Mouse (Mus musculus): ENCODE measurements at regions not wholly inside any gene's neighbourhood (a gene's known extent, or its start where the extent isn't known, plus 50 kb on each side); places are given as distances from the start of the nearest gene placed in this dataset.

GRCm38 (mm10) chr9:61530263-61531045 is 158.3 kb downstream of the Tle3 start:
- no peak overlapping the region for H3K4me2 ChIP-seq
- no peak overlapping the region for H3K4me3 ChIP-seq
- H3K36me3 ChIP-seq, result no peaks in the 10 kb centered on the region
- H3K9me3 ChIP-seq, result no peaks in the 10 kb centered on the region
- H3K9ac ChIP-seq, result no peak overlapping the region
- H3K4me1 ChIP-seq (replicated peaks), result peaks cover 51% of the 10 kb centered on the region
- peaks cover 20% of the 10 kb centered on the region for H3K27me3 ChIP-seq
- no peak overlapping the region for H3K27ac ChIP-seq (replicated peaks)
- peak; percentile 87 for ATAC-seq (ENCODE audit: low read depth)
- WGBS, result 29% methylated on average over 4 of the region's 4 CpGs

- H3K27me3 ChIP-seq, result peaks cover 19% of the 10 kb centered on the region
- no peak overlapping the region for H3K4me3 ChIP-seq
- no peak overlapping the region for H3K4me2 ChIP-seq
- H3K27ac ChIP-seq (replicated peaks), result no peak overlapping the region
- peaks cover 51% of the 10 kb centered on the region for H3K4me1 ChIP-seq (replicated peaks)
- no peaks in the 10 kb centered on the region for H3K36me3 ChIP-seq
- ATAC-seq (ENCODE audit: low read depth), result no peak
- H3K9me3 ChIP-seq, result no peaks in the 10 kb centered on the region
- H3K9ac ChIP-seq, result no peak overlapping the region
- 36% methylated on average over 12 of the region's 12 CpGs for WGBS
Measured at GRCm38 (mm10) chr9:61528286-61528865, 156.2 kb downstream of the Tle3 start.

- H3K9ac ChIP-seq, result no peak overlapping the region
- no peak overlapping the region for H3K4me2 ChIP-seq
- WGBS, result 84% methylated on average over 5 of the region's 5 CpGs
- H3K9me3 ChIP-seq, result peaks cover 6% of the 10 kb centered on the region; the same call in 1 of the 2 replicates
- no peak overlapping the region for H3K4me3 ChIP-seq
- H3K36me3 ChIP-seq, result no peaks in the 10 kb centered on the region
- H3K4me1 ChIP-seq (replicated peaks), result peaks cover 51% of the 10 kb centered on the region
- H3K27me3 ChIP-seq, result peaks cover 12% of the 10 kb centered on the region
- 0 out of 2 replicates have a peak overlapping the region, but pooled peaks have one; percentile 18 for H3K27ac ChIP-seq (replicated peaks)
- no peak for ATAC-seq (ENCODE audit: low read depth)
Measured at GRCm38 (mm10) chr9:61527491-61528056, 155.4 kb downstream of the Tle3 start.

- no peak overlapping the region for H3K9ac ChIP-seq
- H3K9me3 ChIP-seq, result peaks cover 18% of the 10 kb centered on the region
- 75% methylated on average over 5 of the region's 5 CpGs for WGBS
- H3K27me3 ChIP-seq, result peaks cover 36% of the 10 kb centered on the region
- no peaks in the 10 kb centered on the region for H3K4me1 ChIP-seq (replicated peaks)
- no peaks in the 10 kb centered on the region for H3K36me3 ChIP-seq
- H3K4me2 ChIP-seq, result no peak overlapping the region
- H3K4me3 ChIP-seq, result no peak overlapping the region
- no peak for ATAC-seq (ENCODE audit: low read depth)
- no peak overlapping the region for H3K27ac ChIP-seq (replicated peaks)
Measured at GRCm38 (mm10) chr9:61520136-61520535, 148.0 kb downstream of the Tle3 start.

GRCm38 (mm10) chr9:61517906-61518305 is 145.7 kb downstream of the Tle3 start:
- H3K27ac ChIP-seq (replicated peaks), result no peak overlapping the region
- 91% methylated on average over 7 of the region's 7 CpGs for WGBS

GRCm38 (mm10) chr9:61511436-61511835 is 139.3 kb downstream of the Tle3 start:
- H3K9me3 ChIP-seq, result 0 out of 2 replicates have a peak, but pooled peaks cover 6% of the 10 kb centered on the region
- H3K4me1 ChIP-seq (replicated peaks), result peaks cover 32% of the 10 kb centered on the region
- no peak overlapping the region for H3K4me2 ChIP-seq
- H3K4me3 ChIP-seq, result no peak overlapping the region
- H3K27ac ChIP-seq (replicated peaks), result peak overlapping the region; percentile 46; the same call in 1 of the 2 replicates
- peaks cover 63% of the 10 kb centered on the region for H3K27me3 ChIP-seq
- no peak for ATAC-seq (ENCODE audit: low read depth)
- no peak overlapping the region for H3K9ac ChIP-seq
- no peaks in the 10 kb centered on the region for H3K36me3 ChIP-seq

More at GRCm38 (mm10) chr9:61517906-61518305, 145.7 kb downstream of the Tle3 start:
- H3K4me3 ChIP-seq, result no peak overlapping the region
- no peaks in the 10 kb centered on the region for H3K4me1 ChIP-seq (replicated peaks)
- peaks cover 53% of the 10 kb centered on the region for H3K27me3 ChIP-seq
- H3K36me3 ChIP-seq, result no peaks in the 10 kb centered on the region
- no peak overlapping the region for H3K9ac ChIP-seq
- ATAC-seq (ENCODE audit: low read depth), result no peak
- H3K9me3 ChIP-seq, result peaks cover 21% of the 10 kb centered on the region
- no peak overlapping the region for H3K4me2 ChIP-seq

- H3K4me2 ChIP-seq, result peak overlapping the region; percentile 36
- H3K4me1 ChIP-seq (replicated peaks), result peaks cover 32% of the 10 kb centered on the region
- WGBS, result 7% methylated on average over 14 of the region's 14 CpGs
- no peak overlapping the region for H3K9ac ChIP-seq
- peak; percentile 71 for ATAC-seq (ENCODE audit: low read depth)
- H3K27me3 ChIP-seq, result peaks cover 64% of the 10 kb centered on the region
- no peaks in the 10 kb centered on the region for H3K36me3 ChIP-seq
- H3K27ac ChIP-seq (replicated peaks), result no peak overlapping the region
- 0 out of 2 replicates have a peak, but pooled peaks cover 6% of the 10 kb centered on the region for H3K9me3 ChIP-seq
- no peak overlapping the region for H3K4me3 ChIP-seq
Measured at GRCm38 (mm10) chr9:61510217-61510893, 138.2 kb downstream of the Tle3 start.

GRCm38 (mm10) chr9:61509591-61510191 is 137.5 kb downstream of the Tle3 start:
- H3K27ac ChIP-seq (replicated peaks), result peak overlapping the region; percentile 34
- H3K4me3 ChIP-seq, result no peak overlapping the region
- H3K9me3 ChIP-seq, result 0 out of 2 replicates have a peak, but pooled peaks cover 4% of the 10 kb centered on the region
- peaks cover 32% of the 10 kb centered on the region for H3K4me1 ChIP-seq (replicated peaks)
- H3K4me2 ChIP-seq, result peak overlapping the region; percentile 36
- H3K9ac ChIP-seq, result no peak overlapping the region
- peaks cover 62% of the 10 kb centered on the region for H3K27me3 ChIP-seq
- ATAC-seq (ENCODE audit: low read depth), result peak; percentile 81
- 10% methylated on average over 26 of the region's 26 CpGs for WGBS
- no peaks in the 10 kb centered on the region for H3K36me3 ChIP-seq

- H3K4me1 ChIP-seq (replicated peaks), result peaks cover 32% of the 10 kb centered on the region
- 60% methylated on average over 5 of the region's 5 CpGs for WGBS
- no peak overlapping the region for H3K9ac ChIP-seq
- H3K4me3 ChIP-seq, result no peak overlapping the region
- peaks cover 62% of the 10 kb centered on the region for H3K27me3 ChIP-seq
- H3K36me3 ChIP-seq, result no peaks in the 10 kb centered on the region
- ATAC-seq (ENCODE audit: low read depth), result no peak; the same call in 1 of the 2 replicates
- H3K4me2 ChIP-seq, result peak overlapping the region; percentile 36; the same call in 1 of the 2 replicates
- peak overlapping the region; percentile 34; the same call in 1 of the 2 replicates for H3K27ac ChIP-seq (replicated peaks)
- no peaks in the 10 kb centered on the region for H3K9me3 ChIP-seq
Measured at GRCm38 (mm10) chr9:61509091-61509490, 136.9 kb downstream of the Tle3 start.

GRCm38 (mm10) chr9:61500851-61501250 is 128.7 kb downstream of the Tle3 start:
- Histone ChIP-seq H3K4me1 (replicated peaks) (no peaks in the 10 kb centered on the region), H3K4me2 (no peak overlapping the region), H3K9me3 (peaks cover 11% of the 10 kb centered on the region), H3K9ac (no peak overlapping the region), H3K27ac (replicated peaks) (no peak overlapping the region), H3K36me3 (no peaks in the 10 kb centered on the region), H3K4me3 (no peak overlapping the region), H3K27me3 (peaks cover 57% of the 10 kb centered on the region)
- WGBS, result 79% methylated on average over 9 of the region's 9 CpGs
- no peak for ATAC-seq (ENCODE audit: low read depth)

- Histone ChIP-seq H3K9me3 (no peaks in the 10 kb centered on the region), H3K4me2 (no peak overlapping the region), H3K4me3 (no peak overlapping the region), H3K36me3 (no peaks in the 10 kb centered on the region), H3K27me3 (peaks cover 69% of the 10 kb centered on the region), H3K9ac (no peak overlapping the region), H3K4me1 (replicated peaks) (peaks cover 4% of the 10 kb centered on the region; the same call in 1 of the 2 replicates), H3K27ac (replicated peaks) (no peak overlapping the region)
- no peak for ATAC-seq (ENCODE audit: low read depth)
- 83% methylated on average over 8 of the region's 8 CpGs for WGBS
Measured at GRCm38 (mm10) chr9:61492896-61493295, 120.7 kb downstream of the Tle3 start.

Measured in neural tube, embryonic 13.5 days (tissue).